In the genomic region with DNA sequence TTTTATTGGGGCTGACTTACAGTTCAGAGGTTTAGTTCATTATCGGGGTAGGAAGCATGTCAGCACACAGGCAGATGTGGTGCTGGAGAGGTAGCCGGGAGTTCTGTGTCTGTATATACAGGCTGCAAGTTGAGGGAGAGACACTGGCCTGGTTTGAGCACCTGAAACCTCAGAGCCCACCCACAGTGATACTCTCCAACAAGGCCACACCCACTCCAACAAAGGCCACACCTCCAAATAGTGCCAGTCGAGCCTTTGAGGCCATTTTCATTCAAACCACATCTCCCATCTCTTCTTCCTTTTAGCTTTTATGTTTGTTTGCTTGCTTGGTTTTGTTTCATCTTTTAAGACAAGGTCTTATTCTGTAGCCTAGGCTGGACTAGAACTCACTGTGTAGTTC, we compare ENCODE assay signal across 15 mouse cellular contexts.
"Had no signal": no experiment of that assay in that cellular context is flagged by ENCODE, and none has a peak within 500 bp of the region (broad histone marks: within the 10 kb centered on the region; RNA-seq: fewer than 3 reads in every experiment).

No protein-coding gene starts in this region.

- DNase-seq: cerebellum, adult 9-11 months; cerebellum, postnatal 10 days; cerebellum, postnatal 14 days; cerebellum, postnatal 25 days; cerebellum, postnatal 36 days; embryo, embryonic 11 days; forebrain, postnatal 0 days; gastrocnemius, adult 2 months; gastrocnemius, postnatal 10 days; gastrocnemius, postnatal 14 days; gastrocnemius, postnatal 25 days; gastrocnemius, postnatal 36 days; heart, adult 11 months; heart, adult 18-20 months; heart, adult 2 months had no signal
